Mouse (Mus musculus) right cerebral cortex, postnatal 25 days (tissue): Measurements from ENCODE around the gene Insl5.
A peak's percentile ranks its signal among the peaks of the same experiment; 100 is the strongest.

Experiments
- DNase-seq: peaks from one replicate; pipeline ENCODE4 v3.0.0; 2022

Gene Insl5

DNA sequence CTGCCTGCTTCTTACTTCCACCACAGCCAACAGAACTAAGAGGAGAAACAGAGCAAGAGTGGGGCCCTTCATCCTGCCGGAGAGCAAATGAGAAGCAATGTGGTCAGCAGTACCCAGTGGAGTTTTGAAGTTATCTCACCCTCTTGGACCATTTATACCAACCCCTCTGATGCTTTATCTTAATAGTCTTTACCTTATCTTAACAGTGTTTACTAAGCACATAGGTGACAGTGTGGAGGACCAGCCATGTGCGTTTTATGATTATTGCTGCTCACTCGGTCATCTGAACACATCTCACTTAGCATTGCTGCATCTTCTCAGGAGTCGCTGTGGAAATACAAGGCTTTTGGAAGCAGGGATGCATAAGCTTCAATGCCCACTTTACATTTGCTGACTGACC is at the start of gene Insl5:
Insl5 (minus strand) TSS at position 222 of the 400 bp plus-strand sequence.
- no peak for DNase-seq

DNA sequence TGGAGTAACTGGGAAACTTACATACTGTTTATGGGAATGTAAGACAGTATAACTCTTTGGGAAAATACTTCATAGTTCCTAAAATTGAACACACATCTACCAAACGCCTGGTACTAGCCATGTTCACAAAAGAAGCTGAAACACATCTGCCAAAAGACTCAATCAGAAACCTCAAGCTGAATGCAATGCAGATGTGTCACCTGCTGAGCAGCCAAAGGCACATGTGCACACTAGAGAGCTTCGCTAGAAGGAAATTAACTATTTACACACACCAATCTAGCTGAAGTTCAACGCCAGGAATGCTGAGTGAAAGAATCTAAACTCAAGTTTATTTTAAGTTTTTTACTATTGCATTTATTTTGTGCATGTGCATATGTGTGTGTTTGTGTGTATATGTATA is 44.0 kb upstream of the Insl5 start:
- DNase-seq, result no peak

DNA sequence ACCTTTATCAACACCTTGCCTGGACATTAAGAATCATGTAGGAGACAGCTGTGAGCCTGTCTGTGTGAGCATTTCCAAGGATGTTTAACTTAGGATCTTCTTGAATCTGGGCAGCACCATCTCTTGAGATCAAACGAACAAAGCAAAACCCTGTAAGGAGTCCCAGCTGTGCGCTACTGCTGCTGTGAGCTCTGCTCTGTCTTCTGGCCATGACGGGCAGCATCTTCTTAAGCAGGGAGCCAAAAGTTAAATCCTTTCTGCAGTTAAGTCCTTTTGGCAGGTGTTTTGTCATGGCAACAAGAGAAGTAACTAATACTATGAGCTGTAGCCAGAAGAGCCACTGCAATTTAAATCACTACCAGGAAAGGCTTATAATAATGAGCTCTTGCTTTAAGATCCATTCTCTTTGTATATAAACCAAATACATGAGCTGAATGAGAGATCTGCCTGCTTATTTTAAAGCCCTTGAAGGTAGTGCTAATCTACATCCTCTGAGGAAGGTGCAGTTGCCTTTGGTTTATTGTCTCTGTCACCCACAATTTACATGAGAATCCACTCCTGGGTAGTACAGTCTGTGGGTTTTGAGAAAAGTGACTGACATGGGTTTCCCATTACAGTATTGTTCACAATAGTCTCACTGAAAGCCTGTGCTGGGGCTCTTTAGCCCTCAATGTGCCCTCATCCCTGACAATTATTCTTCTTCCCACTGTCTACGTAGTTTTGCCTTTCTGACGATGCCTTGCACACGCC is 41.4 kb upstream of the Insl5 start:
- DNase-seq, result no peak

DNA sequence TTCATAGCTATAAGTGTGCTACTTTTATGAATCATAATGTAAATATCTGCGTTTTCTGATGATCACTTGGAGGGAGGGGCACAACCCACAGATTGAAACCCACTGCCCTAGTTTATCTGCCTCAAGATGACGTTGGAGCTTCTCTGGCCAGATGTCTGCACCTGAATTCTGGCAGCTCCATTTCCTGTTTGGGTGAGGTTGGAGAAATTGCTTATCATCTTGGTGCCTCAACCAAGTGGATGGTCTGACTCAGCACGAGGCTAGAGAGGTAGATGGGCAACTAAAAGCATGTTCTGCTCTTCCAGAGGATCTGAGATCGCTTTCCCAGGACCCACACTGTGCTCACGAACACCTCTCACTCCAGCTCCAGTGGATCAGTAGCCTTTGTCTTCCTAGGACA is 38.3 kb upstream of the Insl5 start:
- DNase-seq, result no peak

DNA sequence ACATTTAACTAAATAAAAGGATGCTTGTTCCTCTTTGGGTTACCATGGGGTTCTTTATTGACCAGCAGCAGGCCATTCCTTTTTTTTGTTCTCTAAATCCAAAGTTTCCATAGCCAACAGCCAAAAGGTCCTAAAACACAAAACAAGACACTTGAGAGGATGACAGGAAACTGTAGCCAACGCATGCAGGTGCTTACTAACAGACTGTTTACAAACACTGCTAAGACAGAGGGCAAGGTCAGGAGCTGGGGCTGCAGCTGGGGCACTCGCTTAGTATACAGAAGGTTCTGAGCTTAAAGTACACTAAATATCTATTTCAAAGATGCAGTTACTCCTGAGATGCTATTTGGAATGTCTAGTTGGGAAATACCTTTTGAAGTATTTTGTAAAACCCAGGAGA is 37.8 kb upstream of the Insl5 start:
- no peak for DNase-seq

DNA sequence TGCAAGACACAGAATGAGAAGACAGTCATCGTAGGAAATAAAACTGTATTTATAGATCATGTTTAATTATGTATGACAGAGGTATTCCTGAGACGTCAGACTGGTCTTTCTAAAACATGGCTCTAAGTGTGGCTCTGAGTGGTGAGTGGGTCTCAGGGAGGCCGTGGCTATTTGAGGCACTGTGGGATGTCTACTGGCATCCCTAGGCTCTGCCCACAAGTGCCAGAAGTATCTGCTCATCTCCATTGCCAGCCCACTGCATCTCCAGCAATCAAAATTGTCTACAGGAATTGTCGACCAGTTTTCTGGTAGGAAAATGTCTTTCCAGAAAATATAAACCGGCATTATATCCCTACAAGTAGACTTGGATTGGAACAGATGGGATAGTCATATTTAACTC is 30.3 kb upstream of the Insl5 start:
- no peak for DNase-seq

DNA sequence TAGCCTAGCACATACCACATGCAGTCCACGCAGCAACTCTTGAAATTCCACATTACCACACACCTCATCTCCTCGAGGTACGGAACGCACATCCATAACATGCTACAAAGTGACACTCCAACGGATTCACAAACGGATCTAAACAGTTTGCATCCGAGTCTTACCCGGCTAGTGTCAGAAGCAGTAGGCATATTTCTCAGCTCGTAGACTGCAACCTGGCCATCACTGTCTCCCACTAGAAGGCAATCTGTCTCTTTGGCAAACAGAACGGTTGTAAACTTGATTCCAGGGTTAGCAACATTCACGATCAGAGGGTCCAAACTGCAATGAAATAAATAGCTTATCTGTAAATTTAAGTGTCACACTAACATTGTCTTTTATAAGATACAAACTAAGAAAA is 21.4 kb upstream of the Insl5 start:
- no peak for DNase-seq

DNA sequence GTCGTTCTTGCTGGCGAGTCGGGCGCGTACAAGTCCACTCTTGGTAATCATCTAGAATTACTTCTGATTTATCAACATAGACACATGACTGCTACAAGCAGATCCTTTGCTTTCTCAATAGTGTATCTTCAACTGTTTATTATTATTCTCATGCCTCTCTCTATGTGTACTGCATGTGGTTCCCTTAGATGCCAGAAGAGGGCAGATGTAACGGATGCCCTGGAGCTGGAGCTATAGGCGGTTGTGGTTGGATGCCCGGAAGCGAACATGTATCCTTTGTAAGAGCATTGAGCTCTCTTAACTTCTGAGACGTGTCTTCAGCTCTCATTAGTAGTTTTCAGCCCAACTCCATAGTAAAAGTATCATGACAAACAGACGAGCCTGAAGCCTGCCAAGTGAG is 16.4 kb upstream of the Insl5 start:
- no peak for DNase-seq

DNA sequence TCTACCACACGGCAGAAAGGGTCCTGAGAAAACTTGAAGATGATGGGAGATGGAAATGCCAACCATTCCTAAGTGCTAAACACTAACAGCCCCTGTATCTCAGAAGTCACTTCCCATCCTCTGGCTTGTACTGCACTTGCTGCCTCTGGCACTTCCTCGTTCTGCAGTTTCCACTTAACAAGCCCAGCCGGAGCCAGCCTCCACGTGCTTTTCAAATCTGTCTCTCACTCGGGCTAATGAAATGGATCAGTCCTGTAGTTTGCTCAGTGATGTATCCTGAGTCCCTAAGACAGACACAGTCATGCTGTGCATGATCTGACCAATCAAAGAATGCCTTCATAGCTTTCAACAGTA is 13.2 kb upstream of the Insl5 start:
- DNase-seq, result no peak

DNA sequence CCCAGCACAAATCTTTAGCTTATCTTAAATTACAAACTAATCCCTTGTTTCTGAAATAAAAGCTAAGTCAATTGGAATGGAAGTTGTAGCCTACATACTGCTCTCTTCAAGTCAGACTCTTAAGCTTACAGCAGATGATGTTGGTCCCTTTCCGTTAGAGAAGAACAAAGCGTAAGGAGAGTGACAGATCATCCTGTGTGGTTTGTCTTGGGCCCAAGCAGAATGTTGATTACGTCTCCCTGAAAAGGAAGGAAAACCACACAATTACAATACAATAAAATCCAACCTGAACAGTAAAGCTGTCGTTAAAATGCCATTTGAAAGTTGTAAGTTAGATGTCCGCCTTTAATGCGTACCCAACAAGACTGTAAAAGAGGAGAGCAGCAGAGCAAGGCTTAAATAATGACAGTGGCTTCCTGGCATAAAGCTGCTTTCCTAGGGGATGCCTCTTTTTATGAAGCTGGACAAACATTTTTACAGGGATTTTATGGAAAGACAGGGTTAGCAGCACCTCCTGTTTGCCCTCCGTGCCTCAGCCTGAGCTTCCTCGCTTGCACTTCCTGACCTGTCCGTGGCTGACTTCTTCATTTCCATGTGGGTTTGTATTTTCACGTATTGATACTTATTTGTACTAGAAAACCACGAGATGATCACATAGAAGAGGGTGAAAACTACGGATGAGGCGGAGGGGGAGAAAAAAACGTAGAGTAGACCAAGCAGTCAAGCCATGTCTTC is 12.6 kb upstream of the Insl5 start:
- no peak for DNase-seq

DNA sequence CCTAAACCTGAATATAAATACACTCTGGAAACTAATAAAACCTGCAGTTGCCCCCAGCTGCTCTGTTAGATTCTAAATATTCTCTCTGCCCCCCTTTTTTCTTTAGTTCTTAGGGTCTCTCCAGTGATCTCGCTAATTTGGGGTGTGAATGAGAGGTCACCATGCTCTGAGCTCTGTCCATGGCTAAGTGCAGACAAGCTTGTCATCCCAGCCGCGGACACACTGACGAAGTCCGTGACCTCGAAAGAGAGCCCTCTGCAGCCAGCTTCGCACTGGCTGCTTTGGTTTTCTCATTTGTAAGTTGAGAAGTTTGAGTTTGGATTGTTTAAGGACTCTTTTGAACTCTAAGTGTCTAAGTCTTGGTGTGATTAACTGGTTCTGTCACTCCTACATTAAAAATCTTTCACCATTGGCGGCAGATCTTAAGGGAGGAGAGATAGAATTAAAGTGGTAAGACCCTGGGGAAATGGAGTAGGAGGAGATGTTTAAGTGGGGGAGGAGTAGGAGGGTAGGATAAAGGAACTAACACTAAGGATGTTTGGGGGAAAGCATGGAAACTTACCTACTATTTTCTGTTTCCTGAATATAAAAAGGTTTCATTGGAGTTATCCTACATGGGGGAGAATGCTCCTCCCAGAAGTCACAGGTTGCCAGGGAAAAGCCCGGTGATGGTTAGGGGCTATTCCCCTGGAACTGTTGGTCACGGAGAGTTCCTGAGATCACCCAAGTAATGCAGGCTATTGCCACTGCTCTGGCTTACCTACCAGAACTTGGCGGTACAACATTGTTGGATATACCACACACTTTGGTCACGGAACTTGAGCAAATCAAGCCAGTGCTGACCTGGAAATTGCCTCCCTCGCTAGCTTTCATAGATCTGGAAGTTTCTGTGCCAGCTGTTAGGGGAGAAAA is 1.8 kb upstream of the Insl5 start:
- no peak for DNase-seq

DNA sequence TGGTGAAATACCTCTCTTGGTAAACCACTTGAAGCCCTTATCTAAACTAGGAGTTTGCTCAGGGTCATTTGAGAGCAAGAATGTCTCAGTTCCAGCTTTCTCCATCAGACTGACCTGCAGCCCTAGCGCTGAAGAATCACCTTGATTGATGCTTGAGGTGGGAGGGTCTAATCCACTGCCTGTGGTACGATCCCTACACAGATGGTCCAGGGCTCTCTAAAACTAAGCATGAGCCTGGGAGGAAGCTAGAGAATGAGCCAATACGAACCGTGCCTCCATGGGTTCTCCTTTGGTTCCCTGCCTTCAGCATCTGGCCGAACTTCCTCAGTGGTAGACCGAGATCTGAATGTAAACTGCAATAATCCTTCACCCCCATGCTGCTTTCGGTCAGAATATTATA is 1.1 kb upstream of the Insl5 start:
- no peak for DNase-seq

DNA sequence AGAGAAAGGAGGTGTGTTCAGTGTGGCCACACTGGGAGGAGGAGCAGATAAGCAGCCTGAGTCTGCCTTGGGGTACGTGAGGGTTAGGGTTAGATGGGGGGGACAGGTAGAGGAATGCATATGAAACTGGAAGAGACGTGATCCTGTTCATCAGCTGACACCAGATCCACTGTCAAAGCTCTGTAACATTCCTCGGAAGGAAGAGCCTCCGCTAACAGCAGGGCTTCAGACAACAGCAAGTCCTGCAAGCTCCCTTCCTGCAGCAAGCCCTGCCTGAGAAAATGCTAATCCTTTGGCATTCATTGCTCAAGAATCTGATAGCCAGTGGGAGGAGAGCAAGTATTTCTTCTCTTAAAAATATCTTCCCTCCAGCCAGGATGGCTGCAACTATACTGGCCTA is 13.2 kb downstream of the Insl5 start:
- no peak for DNase-seq

DNA sequence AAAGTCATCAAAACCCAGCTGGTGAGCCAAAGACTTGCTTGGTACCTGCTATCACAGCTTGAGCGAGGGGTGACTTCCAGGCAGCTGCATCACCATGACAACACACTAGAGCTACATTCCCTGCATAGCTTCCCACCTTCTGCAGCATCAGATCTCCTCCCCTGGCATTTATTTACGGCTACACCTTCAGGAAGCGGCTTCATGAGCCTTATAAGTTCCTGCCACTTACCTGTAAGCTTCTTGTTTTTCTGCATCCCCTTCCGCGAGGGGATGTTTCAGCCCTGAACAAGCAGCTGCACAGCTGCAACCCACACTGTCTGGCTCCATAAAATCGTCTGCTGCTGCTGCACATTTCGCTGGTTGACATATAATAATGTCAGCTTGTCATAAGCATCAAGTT is 14.8 kb downstream of the Insl5 start:
- peak; percentile 17 for DNase-seq

DNA sequence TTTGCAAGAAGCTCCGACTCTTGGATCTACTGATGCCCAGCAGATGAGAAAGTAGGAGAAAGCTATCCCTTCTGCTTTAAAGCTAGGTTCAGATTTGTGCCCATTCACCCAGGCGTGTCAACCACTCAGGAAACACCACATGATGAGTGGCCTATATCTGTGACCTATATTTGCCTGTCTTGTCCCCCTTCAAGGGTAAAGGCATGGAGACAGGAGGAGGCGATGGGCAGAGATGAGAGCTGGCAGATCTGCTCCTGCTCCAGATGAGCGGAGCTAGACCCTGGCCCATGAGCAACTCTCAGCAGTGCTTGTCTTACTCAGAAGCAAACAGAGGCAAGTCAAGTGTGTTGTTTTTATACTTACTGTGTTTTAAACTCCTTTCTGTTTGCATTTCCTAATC is 15.9 kb downstream of the Insl5 start:
- DNase-seq, result no peak

DNA sequence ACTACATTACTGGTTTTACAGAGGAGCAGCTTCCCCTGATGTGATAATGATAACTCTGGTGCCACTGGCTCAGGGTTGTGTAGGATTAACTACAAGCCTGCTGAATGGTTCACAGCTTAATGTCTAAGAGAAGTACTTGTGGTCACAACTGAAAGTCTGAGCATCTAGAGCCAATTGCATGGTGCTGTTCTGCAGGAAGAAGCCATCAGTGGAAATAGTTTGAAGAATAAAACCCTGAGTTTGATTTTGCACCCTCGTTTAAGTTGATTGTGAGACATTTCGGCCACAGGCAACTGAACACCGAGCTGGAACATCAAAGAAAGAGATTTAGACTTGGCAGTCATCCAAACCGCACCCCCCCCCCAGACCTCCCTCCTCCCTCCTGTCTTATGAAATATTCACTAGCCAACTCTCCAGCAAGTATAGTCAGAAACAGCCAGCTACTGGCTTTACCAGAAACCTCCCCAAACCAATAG is 19.7 kb downstream of the Insl5 start:
- DNase-seq, result no peak

DNA sequence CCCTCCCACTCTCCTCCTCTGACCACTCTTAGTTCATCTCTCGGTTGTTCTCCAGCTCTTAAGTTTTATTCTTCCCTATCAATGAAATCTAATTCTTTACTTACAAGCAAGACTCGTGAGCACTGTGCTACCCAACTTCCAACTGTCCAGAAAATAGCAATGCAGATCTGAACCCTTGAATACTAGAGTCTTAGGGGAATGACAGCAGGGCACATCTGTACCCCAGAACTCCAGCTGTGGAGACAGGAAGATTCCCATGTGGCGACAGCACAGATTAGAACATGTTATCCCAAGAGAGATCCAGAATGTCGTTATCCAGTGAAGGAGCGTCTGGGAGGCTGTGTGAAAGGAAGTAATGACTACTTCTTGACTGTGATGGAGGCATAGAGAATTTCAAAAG is 20.4 kb downstream of the Insl5 start:
- DNase-seq, result no peak

DNA sequence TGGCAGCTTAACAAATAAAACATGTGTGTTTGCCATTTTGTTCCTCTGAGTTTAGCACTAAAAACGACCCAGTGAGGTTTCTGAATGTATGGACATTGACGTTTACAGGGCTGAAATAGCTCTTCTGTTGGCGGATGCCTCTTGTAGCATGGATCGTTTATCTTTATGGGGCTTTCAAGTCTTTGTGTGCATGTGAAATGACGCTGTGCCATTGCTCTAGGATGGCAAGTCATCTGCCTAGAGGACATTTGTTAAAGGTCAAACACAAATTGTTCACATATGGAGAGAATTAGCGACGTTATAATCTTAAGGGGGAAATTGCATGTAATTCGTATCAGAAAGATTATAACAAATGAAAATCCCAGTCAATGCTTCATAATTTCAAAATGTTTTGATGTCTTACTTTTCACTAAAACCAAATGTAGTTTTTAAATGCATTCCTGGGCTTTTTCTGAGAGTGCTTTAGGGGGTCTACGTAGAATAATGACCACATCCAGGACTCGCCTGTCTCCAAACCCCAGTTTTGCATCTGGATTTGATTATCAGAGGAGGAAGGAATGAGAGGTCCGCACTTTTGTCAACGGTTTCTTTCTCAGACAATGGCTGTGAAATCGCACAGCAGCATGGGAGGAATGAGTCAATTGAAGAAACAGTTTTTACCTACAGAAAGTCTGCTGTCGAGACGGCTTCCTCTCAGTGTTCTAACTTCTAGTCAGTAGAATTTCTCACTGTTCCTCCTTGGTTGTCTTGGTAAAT is 21.3 kb downstream of the Insl5 start:
- no peak for DNase-seq

DNA sequence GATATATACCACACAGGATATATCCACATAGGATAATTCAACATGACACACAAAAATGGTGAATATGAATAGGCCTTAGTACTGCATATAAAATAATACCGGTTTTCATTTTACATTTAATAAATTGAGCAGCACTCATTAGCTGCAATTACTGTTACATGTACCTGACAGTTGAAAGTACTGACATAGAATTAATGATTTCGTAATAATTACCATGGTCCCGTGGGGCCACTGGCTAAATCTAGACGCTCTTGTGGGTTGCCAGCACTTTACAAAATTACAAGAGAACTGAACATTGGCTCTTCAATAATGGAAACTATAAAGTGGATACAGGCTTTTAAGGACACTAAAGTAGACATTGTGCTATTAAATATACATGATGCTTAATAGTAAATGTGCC is 22.0 kb downstream of the Insl5 start:
- DNase-seq, result no peak

DNA sequence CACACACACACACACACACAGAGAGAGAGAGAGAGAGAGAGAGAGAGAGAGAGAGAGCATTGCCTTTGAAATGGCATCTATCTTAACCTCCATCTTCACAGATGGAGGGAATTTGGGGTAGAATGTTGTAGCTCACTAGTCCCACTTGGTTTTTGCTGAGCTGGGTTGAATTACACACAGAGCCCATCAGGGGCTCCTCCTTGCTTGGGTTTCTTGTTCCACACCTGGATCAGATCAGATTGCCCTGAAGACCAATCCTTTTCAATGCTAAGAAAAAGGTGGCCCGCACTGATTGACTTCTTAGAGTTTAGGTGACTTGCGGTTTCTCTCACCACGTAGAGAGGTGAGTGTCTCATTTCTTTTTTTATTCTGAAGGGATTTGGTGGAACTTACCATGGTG is 35.0 kb downstream of the Insl5 start:
- no peak for DNase-seq

DNA sequence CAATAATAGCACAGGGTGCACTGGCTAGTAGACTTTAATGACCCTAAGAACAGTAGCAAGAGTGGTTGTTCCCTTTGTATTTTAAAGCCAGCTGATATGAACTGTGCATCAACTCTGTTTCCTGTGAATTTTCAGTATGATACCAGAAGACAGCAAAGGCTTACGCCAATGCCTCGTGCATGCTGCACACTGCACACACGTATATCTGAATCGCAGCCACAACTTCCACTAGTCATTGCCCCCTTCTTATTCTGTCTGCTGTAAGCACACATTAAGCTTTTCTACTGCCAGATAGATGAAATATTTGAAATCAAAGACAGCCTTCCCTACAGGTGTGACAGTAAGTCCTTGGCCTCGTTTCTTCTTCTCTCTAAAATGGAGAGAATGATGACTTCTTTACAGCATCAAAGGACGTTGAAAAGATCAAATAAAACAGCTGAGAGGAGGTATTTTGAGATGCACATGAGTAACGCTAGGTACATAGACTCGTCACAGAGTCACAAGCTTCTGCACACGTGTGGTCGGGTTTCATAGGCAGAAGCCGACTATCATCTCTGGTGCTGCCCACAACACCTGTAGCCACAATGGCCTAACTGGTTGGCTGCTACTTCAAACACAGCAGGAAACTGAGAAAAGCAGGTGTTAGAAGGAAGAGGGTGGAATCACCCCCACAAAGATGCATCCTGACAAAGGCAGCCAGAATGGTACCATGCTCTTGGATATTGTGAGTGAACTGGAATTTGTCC is 35.9 kb downstream of the Insl5 start:
- no peak for DNase-seq

DNA sequence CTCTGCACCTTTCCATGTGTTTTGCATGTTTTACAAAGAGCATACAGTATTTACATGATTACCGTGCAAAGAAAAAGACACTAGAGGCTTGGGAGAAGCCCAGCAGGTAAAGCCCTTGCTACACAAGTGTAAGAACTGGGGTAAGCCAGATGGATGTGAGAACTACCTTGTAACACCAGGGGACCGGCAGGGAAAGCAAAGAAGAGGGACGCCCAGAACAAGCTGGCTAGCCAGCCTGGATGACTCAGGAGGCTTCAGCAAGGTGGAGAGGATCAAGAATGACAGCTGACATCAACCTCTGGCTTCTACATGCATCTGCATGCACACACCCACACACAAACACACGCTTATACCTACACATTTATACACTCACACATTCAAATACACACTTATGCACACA is 36.6 kb downstream of the Insl5 start:
- DNase-seq, result no peak
